ENCODE assay signal across 10 mouse cellular contexts in genomic region chr16:73530191-73530590, GRCm38 (mm10).
DNase-seq lines count a peak whose midpoint lies in the region; ATAC-seq and TF ChIP-seq lines count a peak whose summit lies in the region.
"Had no signal": no experiment of that assay in that cellular context is flagged by ENCODE, and none has a peak within 500 bp of the region (broad histone marks: within the 10 kb centered on the region; RNA-seq: fewer than 3 reads in every experiment).

No protein-coding gene starts in this region.

- H3K36me3 ChIP-seq in forebrain, embryonic 13.5 days (ENCODE audit: poor library complexity, severe bottlenecking), result no peaks in the 10 kb centered on the region
- H3K36me3 ChIP-seq in heart, adult 2 months (ENCODE audit: control insufficient read depth, insufficient read depth, low read length), result no peaks in the 10 kb centered on the region

- intact Hi-C loops in heart, postnatal 10 days (cut with DNase I), result no loop called here
- intact Hi-C loops in heart, postnatal 14 days (cut with DNase I), result no loop called here
- intact Hi-C loops in left cerebral cortex, adult 2 months (cut with DNase I), result no loop called here
- intact Hi-C loops in heart, adult 2 months (cut with DNase I), result no loop called here
- intact Hi-C loops in left cerebral cortex, postnatal 36 days (cut with DNase I), result no loop called here

- H3K79me2 ChIP-seq in heart, adult 2 months (replicated peaks; ENCODE audit: control insufficient read depth, insufficient read depth, low read length), result no peaks in the 10 kb centered on the region

- TF ChIP-seq CTCF in left cerebral cortex, adult 2 months (IDR thresholded peaks at IDR 0.05), result no peak
- TF ChIP-seq CTCF in heart, adult 2 months (IDR thresholded peaks at IDR 0.05), result no peak

- H3K9ac ChIP-seq in forebrain, embryonic 13.5 days, result no peak overlapping the region
- H3K9ac ChIP-seq in heart, adult 2 months (ENCODE audit: low read depth, low read length), result no peak overlapping the region

- 42% methylated on average over 10 of the region's 10 CpGs for WGBS in forebrain, embryonic 13.5 days
- 64% methylated on average over 10 of the region's 10 CpGs for WGBS in heart, adult 2 months

- DNase-seq in heart, postnatal 10 days, result peak; percentile 5 to 7
- DNase-seq in heart, postnatal 14 days, result no peak
- DNase-seq in kidney, postnatal 36 days, result peak; percentile 1 to 8
- peak; percentile 3 for DNase-seq in ovary, postnatal 10 days (ENCODE audit: low spot score)
- DNase-seq in left cerebral cortex, adult 2 months (ENCODE audit: extremely low spot score in 1 of 2, low spot score in 2 of 2), result no peak
- DNase-seq in heart, adult 2 months, result no peak
- DNase-seq in left cerebral cortex, postnatal 36 days (ENCODE audit: low spot score in 2 of 2), result no peak
- DNase-seq: thymus, adult 2 months had no signal

- H3K4me1 ChIP-seq in forebrain, embryonic 13.5 days, result no peaks in the 10 kb centered on the region
- H3K4me1 ChIP-seq in heart, adult 2 months (ENCODE audit: control insufficient read depth, insufficient read depth, low read length), result no peaks in the 10 kb centered on the region

- H3K27me3 ChIP-seq in forebrain, embryonic 13.5 days, result no peaks in the 10 kb centered on the region
- no peaks in the 10 kb centered on the region for H3K27me3 ChIP-seq in heart, adult 2 months (ENCODE audit: control insufficient read depth, insufficient read depth, low read length)

- no peak overlapping the region for H3K27ac ChIP-seq in forebrain, embryonic 13.5 days
- H3K27ac ChIP-seq in left cerebral cortex, adult 2 months, result no peak overlapping the region
- no peak overlapping the region for H3K27ac ChIP-seq in heart, adult 2 months

- no peak overlapping the region for H3K4me3 ChIP-seq in forebrain, embryonic 13.5 days
- H3K4me3 ChIP-seq in left cerebral cortex, adult 2 months, result no peak overlapping the region
- H3K4me3 ChIP-seq in heart, adult 2 months, result no peak overlapping the region

- H3K9me3 ChIP-seq in forebrain, embryonic 13.5 days (replicated peaks), result no peaks in the 10 kb centered on the region

- ATAC-seq in forebrain, embryonic 13.5 days, result peak; percentile 67
- ATAC-seq: CD4-positive, CD25-positive, alpha-beta regulatory T cell, adult 4 months had no signal

- TF ChIP-seq EP300 in heart, adult 2 months (IDR thresholded peaks at IDR 0.05; ENCODE audit: insufficient read depth, low read depth, low read length), result no peak

- no peak overlapping the region for H3K4me2 ChIP-seq in forebrain, embryonic 13.5 days

- no peak for TF ChIP-seq POLR2A in heart, adult 2 months (IDR thresholded peaks at IDR 0.05; ENCODE audit: insufficient read depth, low read depth, low read length)

Comparison
In these comparisons a context has a peak if more than half of its experiments do, and no peak if none do; other contexts are left out.
1. DNase-seq: peak in heart, postnatal 10 days (2 of 2), kidney, postnatal 36 days (2 of 2) and ovary, postnatal 10 days (single experiment); none in heart, postnatal 14 days (0 of 2), left cerebral cortex, adult 2 months (0 of 2), heart, adult 2 months (0 of 2) and left cerebral cortex, postnatal 36 days (0 of 2).